Mouse (Mus musculus): ENCODE measurements around the gene Sult2b1.
A peak's percentile ranks its signal among the peaks of the same experiment; 100 is the strongest.

Gene Sult2b1

GRCm38 (mm10) chr7:45712022-45712757, 72.3 kb downstream of the Sult2b1 start:
- no peak for DNase-seq (ENCODE audit: extremely low spot score, low spot score)

DNA sequence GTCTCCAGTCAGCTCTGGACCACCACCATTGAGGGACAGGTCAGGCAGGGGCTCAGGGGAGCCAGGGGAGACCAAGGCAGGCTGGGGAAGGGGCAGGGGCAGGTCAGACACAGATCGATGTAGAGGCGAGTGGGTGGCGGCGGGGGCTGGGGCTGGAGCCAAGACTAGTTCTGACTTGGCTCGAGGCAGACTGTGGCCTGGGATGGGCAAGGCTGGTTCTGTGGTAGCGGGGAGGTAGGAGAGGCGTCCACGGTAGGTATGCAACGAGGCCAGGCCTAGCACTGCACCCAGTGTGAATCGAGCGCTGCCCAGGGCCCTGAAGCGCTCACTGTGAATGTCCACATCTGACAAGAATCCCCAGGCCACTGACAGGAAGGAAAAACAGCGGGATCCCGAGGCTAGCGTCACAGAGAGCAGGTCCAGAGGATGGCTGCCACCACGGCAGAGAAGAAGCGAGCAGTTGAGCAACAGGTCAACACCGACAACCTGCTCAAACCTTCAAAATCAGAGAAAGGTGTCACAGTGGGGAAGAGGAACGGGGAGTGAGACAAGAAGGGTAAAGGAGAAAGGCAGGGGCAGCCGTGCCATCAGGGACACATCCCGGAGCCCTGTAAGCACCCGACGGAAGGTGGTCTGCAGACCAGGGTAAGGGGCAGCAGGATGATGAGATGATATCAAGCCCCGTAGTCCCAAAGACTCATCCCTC, 73.0 kb downstream of the Sult2b1 start:
- no peak for DNase-seq (ENCODE audit: extremely low spot score, low spot score)

DNA sequence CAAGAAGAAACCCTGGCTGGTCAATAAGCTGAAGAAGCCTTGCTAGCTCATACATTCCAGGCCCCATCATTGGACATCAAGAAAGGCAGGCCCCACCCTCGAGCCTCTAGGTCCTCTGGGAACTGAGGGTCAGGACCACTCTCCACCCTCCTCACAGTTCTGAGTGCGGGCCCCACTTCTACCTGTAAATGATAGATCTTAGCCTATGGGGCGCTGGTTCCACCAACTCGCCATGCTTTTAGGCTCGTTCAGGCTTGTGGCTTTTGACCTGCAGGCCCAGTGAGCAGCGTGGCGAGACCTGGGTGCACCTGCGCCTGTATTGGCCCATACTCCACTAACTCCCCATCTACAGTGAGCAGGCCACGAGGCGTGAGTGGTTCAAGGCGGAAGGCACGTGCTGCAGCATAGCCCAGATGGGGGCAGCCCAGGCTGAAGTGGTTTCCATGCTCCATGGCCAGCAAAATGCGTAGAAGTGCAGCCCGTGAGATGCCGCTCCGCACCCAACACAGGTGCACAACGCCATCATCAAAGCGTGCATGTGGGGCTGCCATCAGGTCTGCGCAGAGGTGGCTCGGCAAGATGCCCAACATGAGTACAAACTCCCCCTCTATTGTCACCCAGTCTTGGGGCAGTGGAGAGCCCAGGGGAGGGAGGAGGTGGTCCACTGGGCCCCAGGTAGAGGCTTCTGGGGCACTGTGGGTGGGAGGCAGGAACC, 73.8 kb downstream of the Sult2b1 start:
- DNase-seq (ENCODE audit: extremely low spot score, low spot score): no peak

- no peak for DNase-seq (ENCODE audit: extremely low spot score, low spot score)
These were observed 74.7 kb downstream of the Sult2b1 start for GRCm38 (mm10) chr7:45709677-45710355.

DNA sequence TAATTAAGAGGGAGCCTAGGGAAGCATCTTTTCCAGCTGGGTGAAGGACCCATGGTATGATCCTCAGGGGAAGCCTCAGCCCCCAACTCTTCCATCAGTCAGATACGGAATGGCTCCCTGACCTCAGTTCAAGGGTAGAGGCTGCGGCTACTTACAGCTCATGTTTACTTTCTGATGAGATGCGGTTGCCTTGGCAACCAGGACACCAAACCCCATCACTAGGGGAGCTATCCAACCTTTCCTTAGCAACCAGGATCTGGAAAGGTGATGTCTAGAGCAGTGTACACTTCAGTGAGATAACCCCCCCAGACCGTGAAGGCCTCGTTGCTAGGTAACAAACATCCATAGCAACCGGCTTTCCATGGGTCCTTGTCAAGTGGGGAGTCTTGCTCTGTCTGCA, 75.4 kb downstream of the Sult2b1 start:
- DNase-seq (ENCODE audit: extremely low spot score, low spot score): no peak

GRCm38 (mm10) chr7:45708221-45708761, 76.2 kb downstream of the Sult2b1 start:
- DNase-seq (ENCODE audit: extremely low spot score, low spot score): no peak

GRCm38 (mm10) chr7:45707375-45707967, 77.0 kb downstream of the Sult2b1 start:
- DNase-seq (ENCODE audit: extremely low spot score, low spot score): peak; percentile 88

GRCm38 (mm10) chr7:45706721-45707241, 77.7 kb downstream of the Sult2b1 start:
- peak; percentile 84 for DNase-seq (ENCODE audit: extremely low spot score, low spot score)

DNA sequence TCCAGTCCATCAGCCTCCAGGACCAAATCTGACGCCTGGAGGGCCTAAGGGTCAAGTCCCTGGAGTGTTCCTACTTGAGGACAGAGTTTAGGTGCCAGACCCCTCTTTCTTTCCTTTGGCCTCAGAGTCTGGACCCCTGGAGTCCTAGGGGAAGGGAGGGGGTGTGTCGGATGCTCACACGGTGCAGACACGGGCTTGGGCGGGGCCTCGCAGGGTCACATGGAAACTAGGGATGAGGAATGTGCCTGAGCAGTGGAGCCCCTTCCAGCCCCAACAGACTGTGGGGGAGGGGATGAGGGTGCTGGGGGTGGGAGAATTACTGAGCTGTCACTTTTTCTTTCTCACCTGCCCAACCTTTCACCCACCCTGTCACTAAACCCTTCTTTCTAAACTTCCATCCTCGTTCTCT, 78.6 kb downstream of the Sult2b1 start:
- DNase-seq (ENCODE audit: extremely low spot score, low spot score): peak; percentile 72

DNA sequence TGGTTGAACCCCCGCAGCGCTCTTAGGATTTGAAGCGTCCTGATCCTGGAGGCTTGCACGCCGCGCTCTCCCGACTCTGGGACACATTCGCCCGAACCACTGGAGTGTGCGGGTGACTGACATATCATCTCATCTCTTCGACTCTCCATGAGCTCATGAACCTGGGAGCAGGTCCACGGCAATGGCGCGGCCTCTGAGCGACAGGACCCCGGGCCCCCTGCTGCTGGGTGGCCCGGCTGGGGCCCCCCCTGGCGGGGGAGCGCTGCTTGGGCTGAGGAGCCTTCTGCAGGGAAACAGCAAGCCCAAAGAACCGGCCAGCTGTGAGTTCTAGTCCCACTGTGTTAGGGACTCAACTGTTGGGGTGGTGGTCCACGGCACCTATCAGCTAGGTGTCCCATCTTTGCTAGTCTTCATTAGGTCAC, 79.0 kb downstream of the Sult2b1 start:
- peak; percentile 69 for DNase-seq (ENCODE audit: extremely low spot score, low spot score)

- DNase-seq (ENCODE audit: extremely low spot score, low spot score): peak; percentile 98
These were observed 79.6 kb downstream of the Sult2b1 start, which contains the start of gene Dbp for GRCm38 (mm10) chr7:45704730-45705442. Gene Dbp (plus strand): TSS chr7:45705088.

DNA sequence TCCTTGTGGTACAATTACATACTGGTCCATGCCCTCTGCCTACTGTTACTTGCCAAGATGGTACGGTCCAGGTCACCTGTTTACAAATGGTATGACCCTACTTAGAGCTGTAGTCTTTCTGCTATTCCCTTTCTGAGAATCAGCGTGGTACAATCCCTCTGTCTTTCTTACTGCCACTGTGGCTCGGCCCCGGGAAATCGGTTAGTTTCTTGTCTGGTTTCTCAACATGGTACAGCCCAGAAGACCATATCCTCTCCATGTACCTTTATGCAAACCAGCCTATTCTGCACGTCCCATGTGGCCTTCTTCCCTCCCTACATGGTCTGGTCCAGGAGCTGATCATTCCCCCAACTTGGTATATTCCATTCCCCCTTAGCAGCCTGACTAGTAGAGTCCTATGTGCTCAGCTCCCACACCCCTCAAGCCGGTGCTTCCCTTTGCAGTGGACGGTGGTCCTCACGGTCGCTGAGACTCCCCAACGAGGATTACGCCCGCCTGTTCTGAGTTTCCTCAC, 80.4 kb downstream of the Sult2b1 start:
- peak; percentile 70 for DNase-seq (ENCODE audit: extremely low spot score, low spot score)

- no peak for DNase-seq (ENCODE audit: extremely low spot score, low spot score)
These were observed 80.9 kb downstream of the Sult2b1 start for GRCm38 (mm10) chr7:45703521-45704033.

DNA sequence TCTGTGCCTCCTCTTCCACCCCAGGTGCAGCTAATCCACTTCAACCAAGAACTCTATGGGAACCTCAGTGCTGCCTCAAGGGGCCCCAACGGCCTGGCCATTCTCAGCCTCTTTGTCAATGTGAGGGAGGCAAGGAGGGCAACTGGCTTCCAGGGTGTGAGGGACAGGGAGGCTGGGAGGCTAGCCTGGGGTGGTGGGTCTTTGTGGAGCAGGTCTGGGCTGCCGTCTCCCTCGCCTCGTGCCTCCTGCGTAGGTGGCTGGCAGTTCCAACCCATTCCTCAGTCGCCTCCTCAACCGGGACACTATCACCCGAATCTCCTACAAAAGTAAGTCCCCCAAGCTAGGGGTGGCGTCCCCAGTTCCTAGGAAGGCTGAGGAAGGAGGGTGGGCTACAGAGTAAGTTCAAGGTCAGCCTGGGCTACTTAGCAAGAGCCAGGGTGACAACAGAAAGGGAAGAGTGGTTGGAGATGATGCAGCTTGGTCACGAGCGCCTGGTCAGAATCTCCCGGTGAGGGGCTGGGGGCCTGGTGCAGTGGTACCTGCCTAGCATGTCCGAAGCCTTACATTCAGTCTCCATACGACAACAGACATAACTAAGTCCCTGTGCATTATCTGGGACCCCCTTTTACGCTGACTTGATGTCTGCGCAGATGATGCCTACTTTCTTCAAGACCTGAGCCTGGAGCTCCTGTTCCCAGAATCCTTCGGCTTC, 81.5 kb downstream of the Sult2b1 start:
- DNase-seq (ENCODE audit: extremely low spot score, low spot score): no peak

- DNase-seq (ENCODE audit: extremely low spot score, low spot score): no peak
These were observed 82.2 kb downstream of the Sult2b1 start for GRCm38 (mm10) chr7:45702316-45702715.

DNA sequence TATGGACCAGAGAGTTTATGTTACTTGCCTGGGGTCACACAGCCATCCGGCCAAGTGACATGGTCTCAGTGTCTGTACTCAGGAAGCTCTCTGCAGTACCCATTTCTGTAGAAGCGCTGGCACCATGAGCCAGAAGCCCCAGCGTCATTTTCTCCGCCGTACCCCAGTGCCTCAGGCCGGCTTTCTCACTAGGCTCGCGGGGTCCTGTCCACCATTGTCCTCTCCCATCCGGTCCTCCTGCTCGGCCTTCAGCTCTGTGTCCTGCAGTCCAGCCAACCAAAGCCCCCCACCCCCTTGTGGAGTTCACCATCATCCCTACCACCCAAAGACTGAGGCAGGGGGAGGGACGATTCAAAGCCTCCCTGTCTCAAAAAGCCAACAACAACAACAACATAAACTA, 82.9 kb downstream of the Sult2b1 start:
- DNase-seq (ENCODE audit: extremely low spot score, low spot score): no peak

GRCm38 (mm10) chr7:45701072-45701471, 83.4 kb downstream of the Sult2b1 start:
- DNase-seq (ENCODE audit: extremely low spot score, low spot score): no peak

- DNase-seq (ENCODE audit: extremely low spot score, low spot score): peak; percentile 69
These were observed 84.0 kb downstream of the Sult2b1 start for GRCm38 (mm10) chr7:45700301-45701015.
